9 mouse cellular contexts compared by ENCODE assay signal in the genomic region with DNA sequence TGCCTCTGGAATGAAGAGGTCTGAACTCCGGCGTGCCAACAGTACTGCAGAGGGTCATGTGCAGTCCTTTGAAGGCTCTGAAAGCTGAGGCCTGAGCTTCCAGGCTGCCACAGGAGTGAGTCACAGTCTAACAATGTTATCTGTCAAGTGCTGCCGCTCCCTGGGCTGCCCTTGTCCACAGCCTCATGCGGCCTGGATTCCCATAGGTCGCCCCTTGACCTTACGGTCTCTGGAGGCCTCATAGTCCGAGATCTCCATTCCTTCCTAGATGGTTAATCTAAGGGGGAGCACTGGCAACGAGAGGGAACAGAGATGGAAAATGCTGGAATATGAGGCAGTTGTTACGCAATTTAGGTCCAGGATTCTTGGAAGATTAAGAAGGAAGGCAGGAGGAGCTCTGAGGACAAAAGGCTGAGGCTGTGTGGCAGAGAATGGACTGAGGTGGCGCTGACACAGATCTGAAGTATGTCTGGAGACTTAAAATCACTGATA. TPM values are rescaled to one million over a fixed set of nuclear protein-coding genes. Genes with fewer than 3 reads are reported as not detected.
DNase-seq lines count a peak whose midpoint lies in the region; ATAC-seq and TF ChIP-seq lines count a peak whose summit lies in the region.
"Had no signal": no experiment of that assay in that cellular context is flagged by ENCODE, and none has a peak within 500 bp of the region (broad histone marks: within the 10 kb centered on the region; RNA-seq: fewer than 3 reads in every experiment).

No protein-coding gene starts in this region.

- peak; percentile 72 for ATAC-seq in heart, embryonic 13.5 days (ENCODE audit: extremely low read depth, insufficient number of reproducible peaks, low FRiP score, low TSS enrichment)
- no peak for ATAC-seq in frontal cortex, adult (ENCODE audit: low TSS enrichment)
- ATAC-seq in megakaryocyte progenitor cell, adult 5-6 weeks (replicated peaks; ENCODE audit: poor library complexity), result no peak
- ATAC-seq: midbrain, embryonic 16.5 days had no signal

- H3K4me2 ChIP-seq in heart, embryonic 13.5 days, result peak overlapping the region; percentile 36

- TF ChIP-seq POLR2A in cerebellum, adult 2 months (IDR thresholded peaks at IDR 0.05; ENCODE audit: borderline replicate concordance, insufficient read depth, low read length), result no peak

- H3K9ac ChIP-seq in heart, embryonic 13.5 days, result 0 out of 2 replicates have a peak overlapping the region, but pooled peaks have one; percentile 16

- no peaks in the 10 kb centered on the region for H3K36me3 ChIP-seq in heart, embryonic 13.5 days

- DNase-seq in MN1 (ENCODE audit: low spot score), result peak; percentile 71
- DNase-seq in adrenal gland, postnatal 10 days, result peak; percentile 51
- peak; percentile 60 for DNase-seq in lung, postnatal 14 days
- DNase-seq in cerebellum, adult 2 months, result no peak

- no peak for TF ChIP-seq CTCF in cerebellum, adult 2 months (IDR thresholded peaks at IDR 0.05; ENCODE audit: borderline replicate concordance, insufficient read depth, low read depth, low read length)

- peak overlapping the region; percentile 94 for H3K27ac ChIP-seq in heart, embryonic 13.5 days (replicated peaks)
- no peak overlapping the region for H3K27ac ChIP-seq in cerebellum, adult 2 months (ENCODE audit: insufficient read depth, low read length)

- no peak overlapping the region for H3K4me3 ChIP-seq in heart, embryonic 13.5 days
- no peak overlapping the region for H3K4me3 ChIP-seq in cerebellum, adult 2 months (replicated peaks; ENCODE audit: insufficient read depth, low read depth, low read length)

- 12% methylated on average over 10 of the region's 10 CpGs for WGBS in heart, embryonic 13.5 days
- 78% methylated on average over 10 of the region's 10 CpGs for WGBS in cerebellum, adult 2 months

- peaks cover 74% of the 10 kb centered on the region for H3K4me1 ChIP-seq in heart, embryonic 13.5 days
- H3K4me1 ChIP-seq in cerebellum, adult 2 months (ENCODE audit: control insufficient read depth, insufficient read depth, low read length), result no peaks in the 10 kb centered on the region

- H3K27me3 ChIP-seq in heart, embryonic 13.5 days (replicated peaks), result no peaks in the 10 kb centered on the region
- no peaks in the 10 kb centered on the region; the same call in 1 of the 2 replicates for H3K27me3 ChIP-seq in cerebellum, adult 2 months (ENCODE audit: control insufficient read depth, insufficient read depth, low read length)

- no peaks in the 10 kb centered on the region for H3K9me3 ChIP-seq in heart, embryonic 13.5 days

RNA-seq across cellular contexts. Expression of a gene that starts 19.6 kb away (rescaled TPM):
- not detected for total RNA-seq in adrenal gland, postnatal 10 days (2021)
- polyA plus RNA-seq in heart, embryonic 13.5 days (2015; fragmentation: Nextera tagmentation; extraction: Ambion mirVana), result 1.2 and 1.5 TPM in 2 replicates
- not detected in 2 replicates for total RNA-seq in megakaryocyte progenitor cell, adult 5-6 weeks (2015)
- total RNA-seq in megakaryocyte progenitor cell, adult 5-6 weeks (2017), result not detected in 2 replicates
- not detected in 2 replicates for polyA plus RNA-seq in cerebellum, adult 2 months (2012; rRNA removed)
- polyA plus RNA-seq: gonadal fat pad, adult 2 months had no signal

RNA-seq across cellular contexts. Expression of a gene that starts 39.7 kb away (rescaled TPM):
- 1 to 10 TPM; 6.3 to 7.2 TPM for total RNA-seq in adrenal gland, postnatal 10 days (2021)
- 19.1 and 22.0 TPM in 2 replicates for polyA plus RNA-seq in heart, embryonic 13.5 days (2015; fragmentation: Nextera tagmentation; extraction: Ambion mirVana)
- not detected in 2 replicates for total RNA-seq in megakaryocyte progenitor cell, adult 5-6 weeks (2015)
- total RNA-seq in megakaryocyte progenitor cell, adult 5-6 weeks (2017), result not detected in 2 replicates
- polyA plus RNA-seq in cerebellum, adult 2 months (2012; rRNA removed), result 2.7 and 2.9 TPM in 2 replicates

RNA-seq across cellular contexts. Expression of a gene that starts 53.6 kb away (rescaled TPM):
- total RNA-seq in adrenal gland, postnatal 10 days (2021), result 10 to 100 TPM; 20.7 to 23.6 TPM
- polyA plus RNA-seq in heart, embryonic 13.5 days (2015; fragmentation: Nextera tagmentation; extraction: Ambion mirVana), result 31.9 and 36.1 TPM in 2 replicates
- 25.5 and 28.9 TPM in 2 replicates for total RNA-seq in megakaryocyte progenitor cell, adult 5-6 weeks (2015)
- total RNA-seq in megakaryocyte progenitor cell, adult 5-6 weeks (2017), result 36.1 and 41.9 TPM in 2 replicates
- 24.6 and 25.0 TPM in 2 replicates for polyA plus RNA-seq in cerebellum, adult 2 months (2012; rRNA removed)

Comparison
In these comparisons a context has a peak if more than half of its experiments do, and no peak if none do; other contexts are left out.
1. DNase-seq: peak in MN1 (single experiment), adrenal gland, postnatal 10 days (single experiment) and lung, postnatal 14 days (single experiment); none in cerebellum, adult 2 months (0 of 2).
2. RNA of a gene that starts 39.7 kb away (total RNA-seq): 6.3 to 7.2 TPM in adrenal gland, postnatal 10 days; not detected in megakaryocyte progenitor cell, adult 5-6 weeks; every median in the first group is over 4 times any median in the second.